Mouse (Mus musculus) C2C12 (cell line): ENCODE data around the gene Ubald1.

Experiments
- CEBPB ChIP-seq: IDR thresholded peaks from one replicate; pipeline ENCODE4 v1.6.1; 2011; ENCODE audit warnings: low read depth, mild to moderate bottlenecking, control low read depth, moderate library complexity
- CTCF ChIP-seq: IDR thresholded peaks from one replicate; pipeline ENCODE4 v1.5.1; 2011; ENCODE audit not compliant: control insufficient read depth, insufficient read depth, insufficient read length
- FOSL1 ChIP-seq: IDR thresholded peaks from one replicate; pipeline ENCODE4 v1.8.0; 2011; ENCODE audit warnings: mild to moderate bottlenecking, low read length; ENCODE audit not compliant: poor library complexity, insufficient read depth, severe bottlenecking
- MAX ChIP-seq: IDR thresholded peaks from one replicate; pipeline ENCODE4 v1.6.1; 2011; ENCODE audit warnings: mild to moderate bottlenecking, control low read depth
- MYOD1 ChIP-seq: IDR thresholded peaks from one replicate; pipeline ENCODE4 v1.6.1; 2011; ENCODE audit warnings: low read depth; ENCODE audit not compliant: control insufficient read depth, insufficient read length
- MYOG ChIP-seq: IDR thresholded peaks from one replicate; pipeline ENCODE4 v1.6.1; 2011; ENCODE audit not compliant: control insufficient read depth, insufficient read length; ENCODE audit errors: extremely low read depth
- USF1 ChIP-seq: IDR thresholded peaks from one replicate; pipeline ENCODE4 v1.6.1; 2011; ENCODE audit warnings: low read depth, mild to moderate bottlenecking, control low read depth, moderate library complexity

DNA sequence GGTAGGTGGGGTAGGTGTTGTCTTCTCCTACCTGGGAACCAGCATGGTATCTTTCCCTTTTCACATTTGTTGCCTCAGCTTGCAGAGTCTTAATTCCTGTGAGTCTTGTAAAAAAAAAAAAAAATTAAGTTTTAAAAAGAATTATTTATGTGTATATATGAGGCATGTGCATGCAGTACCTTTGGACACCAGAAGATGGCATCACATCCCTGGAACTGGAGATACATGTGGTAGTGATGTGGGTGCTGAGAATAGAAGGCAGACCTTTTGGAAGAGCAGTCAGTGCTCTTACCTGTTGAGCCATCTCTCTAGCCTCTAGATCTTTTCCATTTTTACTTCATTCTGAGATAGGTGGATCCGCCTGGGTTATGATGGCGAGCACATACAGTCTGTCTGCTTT is 29.6 kb upstream of the Ubald1 start:
- TF ChIP-seq CTCF: no peak
- no peak for TF ChIP-seq USF1
- no peak for TF ChIP-seq MAX
- TF ChIP-seq CEBPB: no peak
- TF ChIP-seq MYOD1: no peak
- TF ChIP-seq FOSL1: no peak
- TF ChIP-seq MYOG: no peak
